Mouse (Mus musculus): ENCODE results near the gene Baiap2. TPM values are rescaled to one million over a fixed set of nuclear protein-coding genes. Genes with fewer than 3 reads are reported as not detected.

The Baiap2 gene
- polyA plus RNA-seq, 1 experiment from 2014 or later = 11.6 TPM

DNA sequence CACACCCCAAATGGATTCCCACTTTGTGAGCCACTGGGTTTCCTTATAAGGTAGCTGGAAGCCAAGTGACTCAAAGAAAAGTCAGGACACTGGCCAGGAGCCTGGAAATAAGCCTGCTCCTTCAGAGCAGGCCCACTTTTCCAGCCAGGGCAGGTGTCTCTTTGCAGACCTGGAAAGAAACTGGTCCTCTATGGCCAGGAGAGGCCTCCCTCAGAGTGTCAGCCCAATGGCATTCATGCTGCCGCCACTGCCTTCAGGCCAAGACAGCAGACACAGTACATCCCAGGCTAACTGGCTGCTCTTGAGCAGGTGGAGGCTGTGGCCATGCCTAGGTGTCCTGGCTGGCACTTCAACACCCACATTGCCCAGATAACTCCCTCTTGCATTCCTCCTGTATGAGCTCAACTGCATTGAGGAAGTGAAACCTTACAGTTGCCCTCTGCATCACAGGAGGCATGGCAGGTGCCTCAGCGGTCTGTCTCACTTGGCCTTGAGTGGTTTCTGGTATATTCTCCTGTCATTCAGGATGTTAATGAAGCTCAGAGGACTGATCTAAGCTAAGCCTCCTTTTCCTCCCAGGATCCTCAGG lies 12.3 kb downstream of the Baiap2 start:
- no peaks in the 10 kb centered on the region for H3K36me3 ChIP-seq
- H3K4me1 ChIP-seq = peaks cover 76% of the 10 kb centered on the region
- H3K9me3 ChIP-seq = no peaks in the 10 kb centered on the region
- 0 out of 2 replicates have a peak overlapping the region, but pooled peaks have one; percentile 44 for H3K27ac ChIP-seq
- H3K27me3 ChIP-seq (ENCODE audit: insufficient read depth, poor library complexity, severe bottlenecking) = no peaks in the 10 kb centered on the region
- H3K4me3 ChIP-seq = no peak overlapping the region
- DNase-seq (ENCODE audit: low spot score) = no peak
- 68% methylated on average over 2 of the region's 2 CpGs for WGBS

DNA sequence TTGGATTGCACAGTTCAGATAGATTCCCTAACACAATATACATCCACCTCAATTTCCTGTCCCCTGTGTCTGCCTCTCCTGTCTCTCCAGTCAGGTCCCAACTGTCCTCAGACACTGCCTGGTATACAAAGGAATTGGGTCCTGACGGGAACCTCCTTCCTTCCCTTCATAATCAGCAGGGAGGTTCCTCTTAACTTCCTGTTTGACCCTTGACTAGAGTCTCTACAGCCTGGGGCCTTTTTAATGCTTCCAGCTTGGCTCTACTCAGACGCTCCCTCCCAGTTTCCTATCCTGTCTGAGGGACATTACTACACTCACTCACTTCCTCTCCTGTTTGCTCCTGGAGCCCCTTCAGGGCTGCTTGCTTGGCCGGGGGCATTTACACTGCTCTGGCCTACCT lies 12.9 kb downstream of the Baiap2 start:
- DNase-seq (ENCODE audit: low spot score) = no peak
- H3K9me3 ChIP-seq = no peaks in the 10 kb centered on the region
- WGBS = 53% methylated on average over 3 of the region's 3 CpGs
- H3K36me3 ChIP-seq = no peaks in the 10 kb centered on the region
- H3K4me3 ChIP-seq = no peak overlapping the region
- no peaks in the 10 kb centered on the region for H3K27me3 ChIP-seq (ENCODE audit: insufficient read depth, poor library complexity, severe bottlenecking)
- peaks cover 80% of the 10 kb centered on the region for H3K4me1 ChIP-seq
- peak overlapping the region; percentile 42; the same call in 1 of the 2 replicates for H3K27ac ChIP-seq

DNA sequence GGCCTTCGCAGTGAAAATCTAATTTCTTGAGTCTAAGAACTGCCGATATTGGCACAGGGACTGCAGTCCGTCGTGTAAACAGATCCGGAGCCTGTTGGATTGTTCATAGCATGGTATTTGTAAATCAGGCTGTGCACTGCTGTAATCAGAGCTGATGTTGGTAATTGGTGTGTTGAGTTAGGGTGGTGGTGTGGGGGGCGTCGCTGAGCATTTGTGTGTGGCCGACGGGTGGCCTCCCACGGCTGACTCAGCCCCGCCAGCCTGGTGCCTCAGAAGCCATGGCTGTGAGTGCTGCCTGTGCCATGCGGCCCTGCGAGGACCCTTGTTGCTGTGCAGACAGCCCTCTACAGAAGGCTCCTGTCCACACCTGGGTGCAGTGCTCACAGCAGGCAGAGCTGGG lies 14.0 kb downstream of the Baiap2 start:
- no peaks in the 10 kb centered on the region for H3K9me3 ChIP-seq
- H3K36me3 ChIP-seq = 0 out of 2 replicates have a peak, but pooled peaks cover 2% of the 10 kb centered on the region
- H3K27me3 ChIP-seq (ENCODE audit: insufficient read depth, poor library complexity, severe bottlenecking) = no peaks in the 10 kb centered on the region
- no peak for DNase-seq (ENCODE audit: low spot score)
- no peak overlapping the region for H3K4me3 ChIP-seq
- no peak overlapping the region for H3K27ac ChIP-seq
- 84% methylated on average over 13 of the region's 13 CpGs for WGBS
- peaks cover 76% of the 10 kb centered on the region for H3K4me1 ChIP-seq

DNA sequence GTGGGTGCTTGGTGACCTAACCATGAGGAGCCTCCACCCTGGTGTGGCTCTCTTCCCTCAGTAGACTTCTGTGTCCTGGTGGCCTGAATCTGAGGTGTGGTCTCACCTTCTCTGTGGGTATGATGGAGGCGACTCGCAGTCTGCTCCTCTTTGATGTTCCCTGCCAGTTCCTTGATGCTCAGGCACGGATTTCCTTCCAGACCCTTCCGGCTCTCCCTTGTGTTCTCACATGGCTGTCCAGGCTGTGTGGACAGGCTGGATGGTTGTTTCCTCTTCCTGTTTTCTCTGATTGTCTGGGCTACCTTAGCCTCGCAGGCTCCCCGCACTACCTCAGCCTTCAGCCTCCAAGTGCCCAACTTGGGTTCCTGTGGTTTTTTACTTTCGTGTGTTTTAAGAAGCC lies 16.3 kb downstream of the Baiap2 start:
- Histone ChIP-seq H3K4me1 (peaks cover 59% of the 10 kb centered on the region), H3K4me3 (no peak overlapping the region), H3K27me3 (ENCODE audit: insufficient read depth, poor library complexity, severe bottlenecking) (no peaks in the 10 kb centered on the region), H3K36me3 (0 out of 2 replicates have a peak, but pooled peaks cover 2% of the 10 kb centered on the region), H3K27ac (no peak overlapping the region), H3K9me3 (no peaks in the 10 kb centered on the region)
- DNase-seq (ENCODE audit: low spot score) = no peak
- 71% methylated on average over 7 of the region's 7 CpGs for WGBS

DNA sequence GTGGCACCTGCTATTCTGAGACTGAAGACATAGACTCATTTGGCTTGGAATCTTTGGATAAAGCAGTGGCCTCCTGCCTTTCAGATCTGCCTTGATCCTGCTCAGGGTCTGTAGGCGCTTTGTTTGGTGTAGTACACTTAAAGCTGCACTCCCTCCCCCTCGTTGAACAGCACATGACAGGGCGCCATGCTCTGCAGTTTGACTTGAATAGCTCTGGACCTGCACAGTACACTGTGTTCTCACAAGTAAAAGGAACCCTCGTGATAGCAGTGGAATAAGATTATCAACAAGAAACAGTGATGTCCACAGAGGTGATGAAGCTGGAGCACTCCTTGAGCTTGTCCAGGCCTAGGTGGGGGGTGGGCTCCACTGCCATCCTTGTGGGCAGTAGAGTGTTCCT lies 17.2 kb downstream of the Baiap2 start:
- no peak for DNase-seq (ENCODE audit: low spot score)
- Histone ChIP-seq H3K9me3 (no peaks in the 10 kb centered on the region), H3K4me1 (peaks cover 54% of the 10 kb centered on the region), H3K27ac (no peak overlapping the region), H3K4me3 (no peak overlapping the region), H3K36me3 (0 out of 2 replicates have a peak, but pooled peaks cover 2% of the 10 kb centered on the region), H3K27me3 (ENCODE audit: insufficient read depth, poor library complexity, severe bottlenecking) (no peaks in the 10 kb centered on the region)
- 58% methylated on average over 4 of the region's 4 CpGs for WGBS

DNA sequence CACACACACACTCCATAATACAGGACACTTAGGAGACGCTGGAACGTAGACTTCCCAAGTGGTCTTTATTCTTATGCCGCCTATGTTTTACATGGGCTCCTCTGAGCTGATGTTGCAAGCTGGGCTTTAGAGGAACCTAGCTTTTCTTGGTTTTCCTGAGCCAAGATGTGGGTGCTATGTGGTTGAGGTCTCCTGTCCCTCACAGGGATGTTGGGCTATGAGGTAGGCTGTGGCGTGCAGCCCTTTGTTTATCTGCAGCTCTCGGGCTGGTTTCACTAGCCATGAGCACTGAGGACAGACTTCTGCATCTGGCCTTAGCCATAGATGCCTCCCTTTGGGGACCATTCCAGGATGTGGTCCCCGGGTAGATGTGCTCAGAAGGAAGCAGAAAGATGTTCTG lies 18.1 kb downstream of the Baiap2 start:
- Histone ChIP-seq H3K9me3 (no peaks in the 10 kb centered on the region), H3K27me3 (ENCODE audit: insufficient read depth, poor library complexity, severe bottlenecking) (no peaks in the 10 kb centered on the region), H3K4me3 (no peak overlapping the region), H3K36me3 (0 out of 2 replicates have a peak, but pooled peaks cover 2% of the 10 kb centered on the region), H3K27ac (no peak overlapping the region), H3K4me1 (peaks cover 54% of the 10 kb centered on the region)
- WGBS = 84% methylated on average over 6 of the region's 6 CpGs
- DNase-seq (ENCODE audit: low spot score) = no peak

DNA sequence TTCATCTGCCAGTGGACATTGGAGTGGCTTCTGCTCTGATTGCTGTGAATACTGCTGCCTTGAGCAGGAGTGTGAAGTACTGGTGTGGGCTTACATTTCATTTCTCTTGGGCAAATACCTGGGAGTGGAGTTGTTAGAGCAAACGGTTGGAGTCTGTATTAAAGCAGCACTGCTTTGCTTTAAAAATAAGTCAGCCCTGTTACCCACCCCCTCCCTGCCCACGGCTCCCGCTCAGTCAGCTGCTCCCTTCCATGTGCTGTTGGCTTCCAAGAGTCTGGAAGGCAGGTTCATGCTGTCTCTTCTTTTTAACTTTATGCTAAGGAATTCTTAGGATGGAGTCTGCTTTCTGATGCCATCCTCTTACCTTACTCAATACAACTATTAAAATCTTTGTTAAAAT lies 18.9 kb downstream of the Baiap2 start:
- Histone ChIP-seq H3K36me3 (0 out of 2 replicates have a peak, but pooled peaks cover 2% of the 10 kb centered on the region), H3K27me3 (ENCODE audit: insufficient read depth, poor library complexity, severe bottlenecking) (no peaks in the 10 kb centered on the region), H3K4me1 (peaks cover 54% of the 10 kb centered on the region), H3K9me3 (no peaks in the 10 kb centered on the region), H3K4me3 (no peak overlapping the region), H3K27ac (no peak overlapping the region)
- WGBS = 66% methylated on average over 3 of the region's 3 CpGs
- no peak for DNase-seq (ENCODE audit: low spot score)

DNA sequence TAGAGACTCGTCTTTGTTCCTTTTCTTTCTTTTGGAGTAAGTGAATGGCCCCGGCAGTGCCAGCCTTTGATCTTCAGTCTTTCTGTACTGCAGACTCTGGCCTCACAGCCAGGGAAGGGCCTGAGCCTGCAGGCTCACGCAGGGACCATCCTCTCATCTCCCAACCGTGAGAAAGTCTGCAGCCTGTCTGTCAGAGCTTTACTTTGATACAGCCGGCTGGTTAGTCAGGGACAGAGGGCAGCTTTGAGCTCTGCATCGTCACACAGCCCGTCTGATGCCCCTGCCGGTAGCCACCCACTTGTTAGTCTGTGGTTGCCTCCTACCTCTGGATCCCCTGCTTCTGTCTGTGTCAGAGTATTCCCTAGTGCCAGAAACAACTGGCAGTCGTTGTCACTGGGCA lies 22.5 kb downstream of the Baiap2 start:
- no peaks in the 10 kb centered on the region for H3K9me3 ChIP-seq
- peaks cover 39% of the 10 kb centered on the region for H3K4me1 ChIP-seq
- 33% methylated on average over 9 of the region's 9 CpGs for WGBS
- no peak overlapping the region for H3K4me3 ChIP-seq
- H3K36me3 ChIP-seq = 0 out of 2 replicates have a peak, but pooled peaks cover 2% of the 10 kb centered on the region
- H3K27ac ChIP-seq = no peak overlapping the region
- H3K27me3 ChIP-seq (ENCODE audit: insufficient read depth, poor library complexity, severe bottlenecking) = no peaks in the 10 kb centered on the region
- DNase-seq (ENCODE audit: low spot score) = no peak

DNA sequence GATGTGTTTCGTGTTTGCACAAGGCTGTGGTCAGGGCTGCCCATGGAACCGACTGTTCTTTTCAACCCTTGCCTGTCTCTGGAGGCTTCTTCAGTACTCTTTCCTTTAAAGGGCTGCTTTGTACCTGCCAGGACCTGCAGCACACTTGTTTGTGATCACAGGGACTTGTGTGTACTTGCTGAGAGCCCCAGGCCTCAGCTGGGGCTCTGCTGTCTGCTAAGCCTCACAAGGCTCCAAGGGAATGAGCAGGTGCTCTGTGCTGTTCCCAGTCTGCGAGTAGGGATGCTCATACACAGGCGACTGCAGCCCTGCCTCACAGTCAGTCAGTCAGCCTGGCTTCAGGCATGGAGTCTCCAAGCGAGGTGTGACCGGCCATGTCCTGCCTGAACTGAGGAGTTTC lies 23.7 kb downstream of the Baiap2 start:
- H3K4me3 ChIP-seq = no peak overlapping the region
- 73% methylated on average over 6 of the region's 6 CpGs for WGBS
- peak overlapping the region; percentile 52 for H3K27ac ChIP-seq
- peaks cover 41% of the 10 kb centered on the region for H3K4me1 ChIP-seq
- H3K27me3 ChIP-seq (ENCODE audit: insufficient read depth, poor library complexity, severe bottlenecking) = no peaks in the 10 kb centered on the region
- no peaks in the 10 kb centered on the region for H3K9me3 ChIP-seq
- 0 out of 2 replicates have a peak, but pooled peaks cover 4% of the 10 kb centered on the region for H3K36me3 ChIP-seq
- DNase-seq (ENCODE audit: low spot score) = no peak

DNA sequence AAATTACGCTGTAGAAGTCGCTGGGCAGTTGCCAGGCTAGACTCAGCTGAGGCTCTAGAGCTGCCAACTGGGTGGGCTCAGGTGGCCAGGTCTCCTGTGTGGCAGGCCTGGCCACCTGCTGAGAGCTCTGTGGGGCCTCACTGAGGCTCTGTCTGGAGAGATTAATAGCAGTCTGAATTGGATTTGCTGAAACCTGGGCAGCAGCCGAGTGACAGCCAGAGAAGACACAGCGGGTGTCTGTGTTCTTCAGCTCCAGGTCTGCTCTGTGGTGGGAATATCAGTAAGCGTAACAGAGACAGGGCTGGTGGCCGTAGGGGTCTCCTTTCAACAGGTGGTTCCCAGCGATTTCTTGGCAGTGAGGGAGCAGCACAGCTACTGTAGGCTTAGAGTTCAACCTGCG lies 24.8 kb downstream of the Baiap2 start:
- H3K27ac ChIP-seq = no peak overlapping the region; the same call in 1 of the 2 replicates
- no peak for DNase-seq (ENCODE audit: low spot score)
- 80% methylated on average over 8 of the region's 8 CpGs for WGBS
- H3K27me3 ChIP-seq (ENCODE audit: insufficient read depth, poor library complexity, severe bottlenecking) = no peaks in the 10 kb centered on the region
- H3K4me1 ChIP-seq = peaks cover 41% of the 10 kb centered on the region
- no peak overlapping the region for H3K4me3 ChIP-seq
- H3K9me3 ChIP-seq = no peaks in the 10 kb centered on the region
- 0 out of 2 replicates have a peak, but pooled peaks cover 4% of the 10 kb centered on the region for H3K36me3 ChIP-seq

DNA sequence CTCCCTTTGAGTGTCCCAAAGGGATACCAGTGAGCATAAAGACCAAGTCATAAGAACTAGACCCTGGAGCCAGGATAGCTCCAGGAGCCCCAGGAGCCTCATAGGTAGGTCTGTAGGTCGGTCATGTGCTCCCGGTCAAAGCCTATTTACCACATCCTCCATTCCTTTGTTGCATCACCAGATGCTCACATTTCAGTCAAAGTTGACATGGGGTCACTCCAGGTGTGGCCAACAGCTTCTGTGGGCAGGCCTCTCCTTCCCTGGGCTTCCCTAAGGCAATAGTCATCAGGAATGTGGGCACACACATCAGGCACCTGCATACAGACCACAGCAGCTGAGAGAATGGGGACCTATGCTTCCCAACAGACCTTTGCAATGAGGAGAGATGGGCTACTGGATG lies 25.3 kb downstream of the Baiap2 start:
- Histone ChIP-seq H3K36me3 (0 out of 2 replicates have a peak, but pooled peaks cover 4% of the 10 kb centered on the region), H3K27ac (no peak overlapping the region; the same call in 1 of the 2 replicates), H3K4me3 (no peak overlapping the region), H3K9me3 (no peaks in the 10 kb centered on the region), H3K27me3 (ENCODE audit: insufficient read depth, poor library complexity, severe bottlenecking) (no peaks in the 10 kb centered on the region), H3K4me1 (peaks cover 41% of the 10 kb centered on the region)
- 89% methylated on average over 2 of the region's 2 CpGs for WGBS
- DNase-seq (ENCODE audit: low spot score) = no peak

DNA sequence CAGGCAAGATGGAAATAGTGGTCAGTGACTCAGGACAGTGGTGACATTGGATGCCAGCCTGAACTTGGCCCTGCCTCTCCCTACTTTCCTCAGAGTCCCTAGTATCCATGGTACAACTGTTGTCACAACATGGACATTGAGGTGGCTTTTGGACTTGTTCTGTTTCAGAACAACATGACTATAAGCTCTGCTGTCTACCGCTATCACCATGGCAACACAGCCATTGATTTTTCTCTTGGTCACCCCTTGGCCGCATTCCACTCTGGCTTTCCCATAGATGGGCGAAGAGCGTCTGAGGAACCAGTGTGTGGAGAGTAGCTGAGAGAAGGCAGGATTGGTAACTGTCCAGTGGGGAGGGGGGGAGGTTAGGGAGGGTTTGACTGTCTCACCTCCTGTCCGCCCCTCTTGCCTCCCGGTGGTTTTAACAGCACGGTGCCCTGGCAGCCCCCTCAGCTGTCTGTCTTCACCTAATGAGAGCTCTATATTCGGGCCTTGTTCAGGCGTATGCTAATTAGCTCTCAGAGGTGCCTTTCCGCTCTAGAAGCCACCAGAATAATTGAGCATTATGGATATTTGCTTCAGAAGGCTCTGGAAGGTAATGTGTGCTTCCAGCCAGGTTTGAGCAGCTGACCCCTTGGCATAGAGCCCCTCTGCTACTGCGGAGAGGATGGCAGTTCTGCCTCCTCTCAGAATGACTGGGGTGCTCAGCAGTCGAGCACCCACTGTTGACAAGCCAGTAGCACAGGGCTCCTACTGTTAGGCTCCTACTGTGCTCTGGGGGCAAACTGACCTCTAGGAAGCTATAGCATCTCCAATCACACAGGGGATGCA lies 27.7 kb downstream of the Baiap2 start:
- Histone ChIP-seq H3K9me3 (no peaks in the 10 kb centered on the region), H3K27ac (no peak overlapping the region), H3K36me3 (peaks cover 14% of the 10 kb centered on the region; the same call in 1 of the 2 replicates), H3K4me1 (peaks cover 33% of the 10 kb centered on the region), H3K27me3 (ENCODE audit: insufficient read depth, poor library complexity, severe bottlenecking) (no peaks in the 10 kb centered on the region), H3K4me3 (no peak overlapping the region)
- DNase-seq (ENCODE audit: low spot score) = no peak
- WGBS = 68% methylated on average over 12 of the region's 12 CpGs

DNA sequence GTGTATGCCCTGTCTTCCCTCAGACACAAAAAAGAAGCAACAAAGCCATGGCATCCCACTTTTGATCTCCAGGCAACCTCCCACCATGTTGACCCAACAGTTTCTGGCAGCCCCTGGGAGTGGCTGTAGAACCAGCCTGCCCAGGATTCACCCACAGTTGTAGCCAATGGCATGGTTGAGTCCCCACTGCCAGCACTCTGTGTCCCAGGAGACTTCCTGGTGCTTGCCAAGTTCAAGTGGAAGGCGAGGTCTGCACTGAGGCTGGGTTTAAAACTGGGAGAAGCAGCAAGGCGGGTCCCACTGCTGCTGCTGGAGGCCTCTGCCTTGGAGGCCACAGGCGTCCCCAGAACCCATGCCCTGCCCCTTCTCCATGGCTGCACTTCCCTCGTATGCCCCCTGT lies 31.2 kb downstream of the Baiap2 start:
- 73% methylated on average over 4 of the region's 4 CpGs for WGBS
- DNase-seq (ENCODE audit: low spot score) = no peak

More for the DNA sequence above, 31.2 kb downstream of the Baiap2 start:
- Histone ChIP-seq H3K9me3 (no peaks in the 10 kb centered on the region), H3K4me3 (no peak overlapping the region), H3K36me3 (peaks cover 14% of the 10 kb centered on the region; the same call in 1 of the 2 replicates), H3K27me3 (ENCODE audit: insufficient read depth, poor library complexity, severe bottlenecking) (no peaks in the 10 kb centered on the region), H3K4me1 (peaks cover 17% of the 10 kb centered on the region; the same call in 1 of the 2 replicates), H3K27ac (no peak overlapping the region)

Data from heart, embryonic 10.5 days (tissue).